Comparison of ENCODE assay signal across 30 mouse cellular contexts in genomic region chr11:57649671-57650070, GRCm38 (mm10). TPM values are rescaled to one million over a fixed set of nuclear protein-coding genes. Genes with fewer than 3 reads are reported as not detected.
A peak's percentile ranks its signal among the peaks of the same experiment; 100 is the strongest.
DNase-seq lines count a peak whose midpoint lies in the region; ATAC-seq and TF ChIP-seq lines count a peak whose summit lies in the region.
"Had no signal": no experiment of that assay in that cellular context is flagged by ENCODE, and none has a peak within 500 bp of the region (broad histone marks: within the 10 kb centered on the region; RNA-seq: fewer than 3 reads in every experiment).

No protein-coding gene starts in this region.

- H3K4me1 ChIP-seq in erythroblast, embryonic 14.5 days (ENCODE audit: control insufficient read depth): peaks cover 94% of the 10 kb centered on the region
- H3K4me1 ChIP-seq in liver, embryonic 11.5 days (replicated peaks; ENCODE audit: control insufficient read depth, insufficient read depth, low read length): peaks cover 67% of the 10 kb centered on the region
- peaks cover 30 to 68% of the 10 kb centered on the region in 2 experiments for H3K4me1 ChIP-seq in MEL (ENCODE audit: control insufficient read depth in 1 of 2, insufficient read depth in 2 of 2, low read length in 2 of 2)
- peaks cover 76 to 77% of the 10 kb centered on the region in 2 experiments for H3K4me1 ChIP-seq in liver, embryonic 14.5 days (replicated peaks; ENCODE audit: control insufficient read depth in 2 of 2, insufficient read depth in 2 of 2, low read length in 1 of 2)

- no peaks in the 10 kb centered on the region for H3K9me3 ChIP-seq in erythroblast, embryonic 14.5 days (ENCODE audit: control insufficient read depth, low read length)
- no peaks in the 10 kb centered on the region for H3K9me3 ChIP-seq in liver, embryonic 11.5 days (ENCODE audit: control insufficient read depth, low read length)
- no peaks in the 10 kb centered on the region for H3K9me3 ChIP-seq in MEL (replicated peaks; ENCODE audit: insufficient read depth, low read length)
- no peaks in the 10 kb centered on the region for H3K9me3 ChIP-seq in liver, embryonic 14.5 days (ENCODE audit: control insufficient read depth, low read length)
- H3K9me3 ChIP-seq: embryonic facial prominence, embryonic 12.5 days; G1E; hindbrain, embryonic 13.5 days; midbrain, embryonic 10.5 days; midbrain, embryonic 15.5 days; neural tube, embryonic 15.5 days had no signal

- H3K27ac ChIP-seq in liver, embryonic 11.5 days (ENCODE audit: low read depth, low read length): no peak overlapping the region
- no peak overlapping the region for H3K27ac ChIP-seq in MEL (ENCODE audit: control insufficient read depth, low read depth, low read length)
- H3K27ac ChIP-seq in liver, embryonic 14.5 days: no peak overlapping the region
- H3K27ac ChIP-seq: embryonic facial prominence, embryonic 12.5 days; gastrocnemius, adult 2 months; hindbrain, embryonic 13.5 days; layer of hippocampus, adult 2 months; left cerebral cortex, adult 2 months; midbrain, embryonic 15.5 days; neural tube, embryonic 15.5 days had no signal

- WGBS in liver, embryonic 11.5 days: 36% methylated on average over 10 of the region's 10 CpGs
- 31% methylated on average over 10 of the region's 10 CpGs for WGBS in liver, embryonic 14.5 days (ENCODE audit: insufficient replicate concordance)

- TF ChIP-seq POLR2A in MEL (IDR thresholded peaks at IDR 0.05; ENCODE audit: control insufficient read depth in 1 of 2, insufficient read depth in 1 of 2, low read depth in 1 of 2, low read length in 2 of 2, poor library complexity in 1 of 2): no peak

- H3K4me2 ChIP-seq in liver, embryonic 11.5 days: peak overlapping the region; percentile 35
- peak overlapping the region; percentile 92 for H3K4me2 ChIP-seq in liver, embryonic 14.5 days (ENCODE audit: low read depth)
- H3K4me2 ChIP-seq: embryonic facial prominence, embryonic 12.5 days; hindbrain, embryonic 13.5 days; lung, embryonic 14.5 days; midbrain, embryonic 15.5 days; neural tube, embryonic 15.5 days had no signal

- peaks cover 1% of the 10 kb centered on the region; the same call in 1 of the 2 replicates for H3K27me3 ChIP-seq in erythroblast, embryonic 14.5 days (ENCODE audit: control insufficient read depth)
- H3K27me3 ChIP-seq in liver, embryonic 11.5 days (replicated peaks; ENCODE audit: control insufficient read depth, insufficient read depth, low read length): peaks cover 4% of the 10 kb centered on the region; the same call in 1 of the 2 replicates
- H3K27me3 ChIP-seq in MEL (ENCODE audit: control insufficient read depth in 1 of 2, insufficient read depth in 2 of 2, low read length in 2 of 2): no peaks in the 10 kb centered on the region
- H3K27me3 ChIP-seq in liver, embryonic 14.5 days (ENCODE audit: control insufficient read depth, insufficient read depth, low read length): no peaks in the 10 kb centered on the region
- H3K27me3 ChIP-seq: embryonic facial prominence, embryonic 12.5 days; midbrain, embryonic 15.5 days; neural tube, embryonic 15.5 days; Patski had no signal

- TF ChIP-seq EP300 in MEL (IDR thresholded peaks at IDR 0.05; ENCODE audit: low read depth in 1 of 2, low read length in 2 of 2): no peak
- no peak for TF ChIP-seq EP300 in liver, embryonic 14.5 days (IDR thresholded peaks at IDR 0.05; ENCODE audit: low read depth)

- peak overlapping the region; percentile 8; the same call in 1 of the 2 replicates for H3K9ac ChIP-seq in liver, embryonic 11.5 days (ENCODE audit: low read depth, low read length)
- no peak overlapping the region for H3K9ac ChIP-seq in MEL (ENCODE audit: control insufficient read depth, low read depth, low read length, poor library complexity, severe bottlenecking)
- peak overlapping the region; percentile 75 for H3K9ac ChIP-seq in liver, embryonic 14.5 days (replicated peaks)
- H3K9ac ChIP-seq: embryonic facial prominence, embryonic 12.5 days; lung, embryonic 14.5 days; midbrain, embryonic 15.5 days; neural tube, embryonic 15.5 days had no signal

- H3K4me3 ChIP-seq in erythroblast, embryonic 14.5 days (replicated peaks): peak overlapping the region; percentile 62
- H3K4me3 ChIP-seq in liver, embryonic 11.5 days (ENCODE audit: low read depth, low read length): no peak overlapping the region
- H3K4me3 ChIP-seq in MEL (ENCODE audit: control insufficient read depth in 1 of 2, insufficient read depth in 1 of 2, low read depth in 2 of 2, low read length in 2 of 2): no peak overlapping the region
- H3K4me3 ChIP-seq in liver, embryonic 14.5 days (ENCODE audit: insufficient read depth in 1 of 2, low read depth in 2 of 2, low read length in 2 of 2): peak overlapping the region; percentile 9; a peak in 2 of 4 replicates
- H3K4me3 ChIP-seq: embryonic facial prominence, embryonic 12.5 days; gastrocnemius, adult 2 months; hindbrain, embryonic 13.5 days; layer of hippocampus, adult 2 months; left cerebral cortex, adult 2 months; midbrain, embryonic 10.5 days; midbrain, embryonic 15.5 days; neural tube, embryonic 15.5 days had no signal

- no peak for TF ChIP-seq RAD21 in MEL (IDR thresholded peaks at IDR 0.05; ENCODE audit: low read depth, low read length)

- DNase-seq in liver, embryonic 11.5 days (ENCODE audit: low spot score): no peak
- DNase-seq in liver (no peak), MEL (ENCODE audit: low read depth, low spot score) (no peak)
- DNase-seq in liver, embryonic 14.5 days (ENCODE audit: low read depth in 3 of 3, low spot score in 3 of 3): no peak
- DNase-seq in kidney, postnatal 4 days: no peak
- DNase-seq in left cerebral cortex, adult 9 months (ENCODE audit: low spot score in 2 of 2): no peak
- DNase-seq: adrenal gland, postnatal 25 days; cerebellum, adult 11-12 months; cerebellum, adult 9-11 months; embryo, embryonic 11 days; gastrocnemius, postnatal 36 days; kidney, postnatal 14 days; left cerebral cortex, postnatal 4 days; lung, embryonic 14.5 days; retina, postnatal 1 day; right cerebral cortex, postnatal 14 days had no signal

- H3K79me2 ChIP-seq in MEL (ENCODE audit: control insufficient read depth, insufficient read depth, low read length, poor library complexity): peaks cover 35% of the 10 kb centered on the region

- peaks cover 77% of the 10 kb centered on the region for H3K36me3 ChIP-seq in erythroblast, embryonic 14.5 days (ENCODE audit: control insufficient read depth)
- no peaks in the 10 kb centered on the region for H3K36me3 ChIP-seq in liver, embryonic 11.5 days (ENCODE audit: control insufficient read depth, insufficient read depth, low read length)
- H3K36me3 ChIP-seq in MEL (ENCODE audit: control insufficient read depth in 1 of 2, insufficient read depth in 2 of 2, low read length in 2 of 2): peaks cover 0 to 42% of the 10 kb centered on the region in 2 experiments; a peak in 2 of 4 replicates
- H3K36me3 ChIP-seq in liver, embryonic 14.5 days (replicated peaks; ENCODE audit: control insufficient read depth, insufficient read depth, low read depth): peaks cover 19% of the 10 kb centered on the region
- H3K36me3 ChIP-seq: embryonic facial prominence, embryonic 12.5 days; hindbrain, embryonic 13.5 days; midbrain, embryonic 15.5 days; neural tube, embryonic 15.5 days had no signal

- TF ChIP-seq CTCF in MEL (IDR thresholded peaks at IDR 0.05 in 2 of 3, conservative IDR thresholded peaks at IDR 0.05 in 1 of 3; ENCODE audit: control insufficient read depth in 1 of 3, insufficient read depth in 1 of 3, low read depth in 2 of 3, low read length in 3 of 3, poor library complexity in 1 of 3, severe bottlenecking in 1 of 3): no peak
- no peak for TF ChIP-seq CTCF in liver, embryonic 14.5 days (IDR thresholded peaks at IDR 0.05; ENCODE audit: low read depth)

- no peak for ATAC-seq in erythroblast, adult 5-6 weeks (replicated peaks; ENCODE audit: low FRiP score, poor library complexity, severe bottlenecking)
- no peak for ATAC-seq in liver, embryonic 11.5 days (replicated peaks; ENCODE audit: low FRiP score)
- no peak for ATAC-seq in liver, embryonic 14.5 days (ENCODE audit: insufficient read depth)
- ATAC-seq: forebrain, embryonic 16.5 days; intestine, embryonic 16.5 days; midbrain, embryonic 15.5 days; Patski had no signal

TF ChIP-seq in MEL, 35 proteins besides CTCF, POLR2A, EP300 and RAD21:
- TF ChIP-seq TCF12 (IDR thresholded peaks at IDR 0.05; ENCODE audit: low read depth, low read length) (0 out of 2 replicates have a peak, but pooled peaks have one; percentile 13), ELF1 (IDR thresholded peaks at IDR 0.05; ENCODE audit: low read depth, low read length) (0 out of 2 replicates have a peak, but pooled peaks have one; percentile 12), SIN3A (IDR thresholded peaks at IDR 0.05; ENCODE audit: low read length) (0 out of 2 replicates have a peak, but pooled peaks have one; percentile 19), UBTF (IDR thresholded peaks at IDR 0.05; ENCODE audit: borderline replicate concordance, insufficient read depth, low read depth, low read length) (no peak), MEF2A (IDR thresholded peaks at IDR 0.05; ENCODE audit: extremely low read depth, insufficient replicate concordance, low read depth, low read length, poor library complexity, severe bottlenecking) (no peak), NELFE (IDR thresholded peaks at IDR 0.05; ENCODE audit: low read depth, low read length) (no peak), MXI1 (IDR thresholded peaks at IDR 0.05; ENCODE audit: low read depth, low read length) (no peak)

RNA-seq across cellular contexts. Expression of gene Galnt10, which starts 4.4 kb away (rescaled TPM):
- polyA plus RNA-seq in erythroblast, embryonic 14.5 days (2012): 7.3 and 7.8 TPM in 2 replicates
- 39.4 and 43.5 TPM in 2 replicates for total RNA-seq in erythroblast, adult 5-6 weeks (2015; ENCODE audit: low replicate concordance)
- 102 and 103 TPM in 2 replicates for total RNA-seq in erythroblast, adult 5-6 weeks (2017; ENCODE audit: low replicate concordance)
- polyA plus RNA-seq in liver, embryonic 11.5 days (2014; fragmentation: Nextera tagmentation; extraction: Ambion mirVana): 17.5 and 19.8 TPM in 2 replicates
- total RNA-seq in MEL (2012; rRNA removed): 23.5 and 27.4 TPM in 2 replicates
- polyA plus RNA-seq in MEL (2012; ENCODE audit: insufficient read depth in 1 of 2, insufficient read length in 2 of 2, low read depth in 1 of 2, low replicate concordance in 2 of 2, missing spikeins in 1 of 2): 10 to 100 TPM in 1 of 2 experiments, not detected in 1; 26.7 TPM
- polyA plus RNA-seq in liver, embryonic 14.5 days (2012; rRNA removed): 11.8 and 13.1 TPM in 2 replicates
- polyA plus RNA-seq in liver, embryonic 14.5 days (2014; fragmentation: Nextera tagmentation; extraction: Ambion mirVana): 13.9 and 17.9 TPM in 2 replicates

Comparison
In these comparisons a context has a peak if more than half of its experiments do, and no peak if none do; other contexts are left out.
1. H3K4me3 ChIP-seq: peak in erythroblast, embryonic 14.5 days (single experiment) and liver, embryonic 14.5 days (2 of 2); none in liver, embryonic 11.5 days (single experiment) and MEL (0 of 2).